Mouse (Mus musculus) mouse trophoblast stem cell (cell line): ENCODE data around the gene Ttyh2.

Experiments
- in situ Hi-C, 2 experiments: fragments of 300-500 bp; cut with MseI, MboI; formaldehyde crosslinking; loops; 2 replicates in 1 of 2; 3 replicates in 1 of 2; pipeline ENCODE4 v1.15.1; 2025

The Ttyh2 gene

DNA sequence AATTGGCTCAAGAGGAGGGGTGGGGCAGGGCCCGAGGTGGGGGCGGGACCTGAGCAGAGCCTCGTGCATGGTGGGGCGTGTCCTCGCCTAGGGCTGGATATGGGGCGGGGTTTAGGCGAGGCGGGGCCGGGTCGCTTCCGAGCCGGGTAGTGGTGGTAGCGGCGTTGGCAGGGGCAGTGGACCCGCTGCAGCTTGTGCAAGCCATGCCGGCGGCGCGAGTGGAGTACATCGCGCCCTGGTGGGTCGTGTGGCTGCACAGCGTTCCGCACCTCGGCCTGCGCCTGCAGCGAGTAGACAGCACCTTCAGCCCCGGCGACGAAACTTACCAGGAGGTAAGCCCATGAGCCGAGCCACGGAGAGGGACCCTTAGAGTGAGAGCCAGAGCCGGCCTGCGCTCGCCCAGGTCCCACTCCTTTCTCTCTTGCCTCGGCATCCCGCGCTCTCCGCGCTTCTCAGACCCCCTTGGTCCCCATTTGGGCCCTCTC is at the start of gene Ttyh2:
Ttyh2 (plus strand) TSS at position 91 of the 485 bp plus-strand sequence.
- in situ Hi-C loops = no loop called here

- in situ Hi-C loops = no loop called here
These were observed 49.0 kb upstream of the Ttyh2 start for GRCm38 (mm10) chr11:114626071-114626690.

DNA sequence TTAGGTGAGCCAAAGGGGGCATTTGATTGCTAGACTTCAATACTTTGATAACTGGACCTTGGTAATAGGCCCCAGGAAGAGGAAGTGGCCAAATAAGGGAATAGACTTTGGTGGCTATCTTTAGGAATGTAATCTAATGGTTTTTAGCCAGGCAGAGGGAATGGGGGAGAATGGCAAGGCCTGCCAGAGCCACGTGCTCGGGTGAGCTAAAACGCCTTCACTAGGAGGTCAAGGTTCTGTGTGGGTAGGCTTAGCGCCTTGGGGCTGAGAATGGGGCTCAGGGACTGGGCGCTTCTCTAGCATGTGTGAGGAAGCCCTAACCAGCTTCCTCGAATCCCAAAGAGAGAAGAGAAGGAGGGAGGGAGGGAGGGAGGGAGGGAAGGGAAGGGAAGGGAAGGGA is 48.2 kb upstream of the Ttyh2 start:
- in situ Hi-C loops = no loop called here

GRCm38 (mm10) chr11:114628032-114628431 is 47.2 kb upstream of the Ttyh2 start:
- in situ Hi-C loops = no loop called here

DNA sequence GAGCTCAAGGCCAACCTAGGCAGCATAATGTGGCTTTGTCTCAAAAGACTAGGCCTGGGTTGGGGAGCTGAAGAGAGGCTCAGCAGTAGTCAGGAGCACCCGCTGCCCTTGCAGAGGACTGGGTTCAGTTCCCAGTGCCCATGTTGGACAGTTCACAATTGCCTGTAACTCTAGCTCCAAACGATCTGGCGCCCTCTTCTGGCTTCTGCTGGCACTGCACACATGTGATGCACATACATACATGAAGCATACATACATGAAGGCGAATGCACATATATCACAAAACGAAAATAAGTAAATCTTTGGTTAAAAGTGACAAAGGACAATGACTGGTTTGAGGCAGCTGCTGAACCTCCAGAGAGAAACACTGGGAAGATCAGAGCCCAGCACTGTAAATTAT is 45.2 kb upstream of the Ttyh2 start:
- in situ Hi-C loops = no loop called here

- in situ Hi-C loops = no loop called here
These were observed 43.0 kb upstream of the Ttyh2 start for GRCm38 (mm10) chr11:114632266-114632665.

DNA sequence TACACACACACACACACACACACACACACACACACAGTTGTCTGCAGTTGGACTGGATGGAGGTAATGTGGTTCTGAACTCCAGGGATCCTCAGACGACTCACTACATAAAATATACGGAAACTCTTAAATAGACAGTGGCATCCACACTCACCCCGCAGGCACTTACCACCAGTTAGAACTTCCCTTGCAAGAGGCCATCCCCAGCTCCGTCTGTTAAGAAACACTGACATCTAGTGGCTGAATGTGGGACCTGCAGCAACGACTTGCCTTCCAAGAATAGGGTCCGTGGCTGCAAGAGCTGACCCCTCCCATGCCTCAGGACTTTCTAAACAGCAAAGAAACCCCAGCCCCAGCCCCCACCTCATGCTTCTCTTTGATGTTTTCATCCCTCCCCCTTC is 38.9 kb upstream of the Ttyh2 start:
- in situ Hi-C loops = loop anchor here (5.0 kb wide), 1 partner anchor 159 kb away; no protein-coding TSS in a partner anchor

GRCm38 (mm10) chr11:114636727-114637505 is 38.3 kb upstream of the Ttyh2 start:
- in situ Hi-C loops = loop anchor here (5.0 kb wide), 1 partner anchor 160 kb away; no protein-coding TSS in a partner anchor

DNA sequence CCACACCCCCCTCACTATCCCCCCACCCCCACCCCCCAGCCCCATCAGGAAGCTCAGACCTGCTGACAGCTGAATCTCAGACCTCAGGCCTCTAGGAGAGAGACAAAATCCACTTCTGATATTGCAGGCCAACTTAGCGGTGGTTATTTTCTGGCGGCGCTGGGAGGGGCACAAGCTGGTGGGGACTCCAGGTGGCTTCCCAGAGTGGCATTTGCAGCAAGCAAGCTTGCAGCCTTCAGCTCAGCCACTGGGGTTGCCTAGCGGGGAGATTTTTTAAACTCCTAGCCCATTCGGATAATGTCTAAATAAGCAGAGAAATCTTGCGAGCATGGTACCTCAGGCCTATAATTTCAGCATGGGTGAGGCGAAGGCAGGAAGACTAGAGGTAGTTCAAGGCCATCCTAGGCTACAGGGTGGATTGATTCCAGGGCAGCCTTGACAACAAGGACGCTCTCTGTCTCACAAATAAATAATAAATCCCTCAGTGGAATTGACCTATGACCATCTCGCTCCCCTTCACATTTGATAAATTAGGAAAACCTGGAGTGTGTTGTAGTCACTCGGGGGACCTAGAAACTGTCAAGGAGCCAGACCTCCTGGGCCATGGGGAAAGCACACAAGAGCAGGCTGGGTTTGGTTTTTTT is 36.5 kb upstream of the Ttyh2 start:
- in situ Hi-C loops = loop anchor here (5.0 kb wide), 1 partner anchor 161 kb away; no protein-coding TSS in a partner anchor

DNA sequence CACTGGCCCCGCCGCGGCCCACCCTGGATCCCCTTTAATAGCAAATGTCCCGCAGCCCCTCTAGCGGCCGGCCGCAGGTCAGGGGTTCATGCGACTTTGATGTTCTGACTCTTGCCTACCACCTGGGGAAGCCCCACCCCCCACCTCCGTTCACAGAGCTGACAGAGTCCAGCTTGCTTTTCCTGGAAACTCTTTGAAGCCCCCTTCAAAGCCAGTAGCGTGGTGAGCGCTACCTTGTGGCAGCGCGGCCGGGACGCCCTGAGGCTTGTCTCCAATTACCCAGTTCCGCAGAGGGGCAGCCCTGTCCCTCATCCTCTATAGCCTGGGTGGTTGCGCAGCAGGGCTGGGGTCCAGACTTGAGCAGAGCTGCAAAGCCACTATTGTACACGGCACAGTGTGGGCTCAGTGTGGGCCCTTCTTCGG is 35.5 kb upstream of the Ttyh2 start:
- in situ Hi-C loops = loop anchor here (5.0 kb wide), 1 partner anchor 162 kb away; no protein-coding TSS in a partner anchor

DNA sequence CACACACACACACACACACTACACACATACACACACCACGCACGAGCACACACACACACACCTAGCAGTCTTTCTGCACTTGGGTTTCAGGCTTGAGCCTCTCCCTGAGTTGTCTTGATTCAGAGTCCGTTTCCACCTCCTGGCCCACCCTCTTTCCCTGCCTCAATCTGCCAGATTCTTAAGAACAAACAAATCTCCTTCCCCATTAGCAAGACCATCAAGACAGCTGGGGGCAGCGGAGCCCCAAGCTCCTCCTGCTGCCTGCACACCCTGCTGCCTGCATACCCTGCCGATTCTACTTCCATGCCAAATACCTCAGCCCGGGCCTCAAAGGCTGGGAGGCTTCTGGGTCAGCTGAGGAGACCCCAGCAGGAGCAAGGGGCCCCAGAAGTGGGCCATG is 34.6 kb upstream of the Ttyh2 start:
- in situ Hi-C loops = no loop called here

GRCm38 (mm10) chr11:114641136-114641535 is 34.1 kb upstream of the Ttyh2 start:
- in situ Hi-C loops = no loop called here

- in situ Hi-C loops = no loop called here
These were observed 33.0 kb upstream of the Ttyh2 start for GRCm38 (mm10) chr11:114642184-114642583.

GRCm38 (mm10) chr11:114642926-114643325 is 32.3 kb upstream of the Ttyh2 start:
- in situ Hi-C loops = no loop called here

DNA sequence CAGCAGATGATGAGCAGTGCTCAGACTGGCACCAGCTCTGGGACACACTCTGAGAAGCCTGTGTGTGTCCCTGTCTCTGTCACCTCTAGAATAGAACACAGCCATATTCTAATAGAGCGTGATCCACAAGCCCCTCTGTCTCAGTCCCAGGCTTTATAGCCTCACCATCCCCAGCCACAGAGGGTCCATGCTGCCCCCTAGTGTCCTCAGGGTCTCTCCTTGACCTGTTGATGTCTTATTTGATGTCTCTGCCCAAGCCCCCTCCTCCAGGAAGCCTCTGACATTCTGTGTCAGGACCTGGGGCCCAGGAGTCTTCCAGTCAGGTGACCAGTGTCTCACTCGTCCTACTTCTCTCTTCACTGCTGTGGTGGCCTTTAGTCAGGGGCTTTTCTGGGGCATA is 31.1 kb upstream of the Ttyh2 start:
- in situ Hi-C loops = no loop called here

DNA sequence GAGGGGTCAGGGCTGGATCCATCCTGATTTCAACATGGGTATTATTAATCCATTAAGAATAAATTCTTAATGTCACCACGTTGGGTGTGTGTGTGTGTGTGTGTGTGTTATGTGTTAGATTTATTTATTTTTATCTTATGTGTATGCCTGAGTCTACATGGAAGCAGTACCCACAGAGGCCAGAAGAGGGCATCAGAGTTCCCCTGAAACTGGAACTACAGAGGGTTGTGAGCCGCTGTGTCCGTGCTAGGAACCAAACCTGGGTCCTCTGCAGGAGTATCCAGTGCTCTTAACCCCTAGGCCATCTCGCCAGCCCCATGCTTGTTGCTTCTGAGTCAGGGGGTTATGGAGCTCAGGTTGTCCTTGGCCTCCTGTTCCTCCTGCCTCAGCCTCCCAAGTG is 25.7 kb upstream of the Ttyh2 start:
- in situ Hi-C loops = no loop called here

DNA sequence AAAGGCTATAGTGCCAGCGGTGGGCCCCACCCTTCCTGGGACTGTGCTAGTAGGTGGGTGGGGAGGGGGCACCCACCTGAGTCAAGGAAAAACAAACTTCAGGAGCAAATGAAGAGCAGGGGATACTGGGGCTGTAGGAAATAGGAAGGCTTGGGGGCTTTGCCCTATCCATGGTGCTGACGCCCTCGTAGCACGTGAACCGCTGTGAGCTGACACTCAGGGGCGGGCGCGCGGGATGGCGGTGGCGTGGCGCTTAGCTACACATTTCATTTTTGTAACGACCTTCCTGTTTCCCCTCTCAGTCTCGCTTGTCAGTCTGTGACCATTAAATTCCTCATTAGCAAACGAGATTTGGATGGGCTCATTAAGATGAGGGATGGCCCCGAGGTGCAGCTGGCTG is 22.7 kb upstream of the Ttyh2 start:
- in situ Hi-C loops = no loop called here

GRCm38 (mm10) chr11:114653664-114654063 is 21.6 kb upstream of the Ttyh2 start:
- in situ Hi-C loops = no loop called here

DNA sequence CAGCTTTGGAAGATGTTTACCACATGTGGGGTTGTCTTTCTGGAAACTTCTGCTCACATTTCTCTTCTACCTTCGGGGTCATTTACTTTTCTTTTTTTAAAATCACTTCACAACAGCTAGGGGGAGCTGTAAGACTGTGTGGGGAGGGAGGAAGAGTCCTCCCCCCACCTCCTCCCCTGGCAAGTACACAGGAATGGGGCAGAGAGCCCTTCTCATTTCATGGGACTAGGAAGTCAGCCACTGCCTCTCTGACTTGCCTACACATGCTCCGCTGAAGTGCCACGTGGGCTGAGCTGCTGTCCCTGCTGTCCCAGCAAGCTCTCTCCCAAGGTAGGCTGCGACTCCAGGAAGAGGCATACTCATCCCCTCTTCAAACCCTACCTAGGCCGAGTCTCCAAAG is 20.7 kb upstream of the Ttyh2 start:
- in situ Hi-C loops = no loop called here

GRCm38 (mm10) chr11:114655350-114656008 is 19.8 kb upstream of the Ttyh2 start:
- in situ Hi-C loops = no loop called here

GRCm38 (mm10) chr11:114656994-114657644 is 18.1 kb upstream of the Ttyh2 start:
- in situ Hi-C loops = no loop called here
